Mouse (Mus musculus) E14TG2a.4 (cell line): Measurements from ENCODE around the gene Inppl1.

Experiments used
- CTCF ChIP-seq: conservative IDR thresholded peaks from 2 replicates; pipeline ENCODE4 v1.5.1; 2014; ENCODE audit warnings: low read length
- POU5F1 ChIP-seq: IDR thresholded peaks from 2 replicates; pipeline ENCODE4 v1.6.1; 2014; ENCODE audit warnings: low read length, borderline replicate concordance

DNA sequence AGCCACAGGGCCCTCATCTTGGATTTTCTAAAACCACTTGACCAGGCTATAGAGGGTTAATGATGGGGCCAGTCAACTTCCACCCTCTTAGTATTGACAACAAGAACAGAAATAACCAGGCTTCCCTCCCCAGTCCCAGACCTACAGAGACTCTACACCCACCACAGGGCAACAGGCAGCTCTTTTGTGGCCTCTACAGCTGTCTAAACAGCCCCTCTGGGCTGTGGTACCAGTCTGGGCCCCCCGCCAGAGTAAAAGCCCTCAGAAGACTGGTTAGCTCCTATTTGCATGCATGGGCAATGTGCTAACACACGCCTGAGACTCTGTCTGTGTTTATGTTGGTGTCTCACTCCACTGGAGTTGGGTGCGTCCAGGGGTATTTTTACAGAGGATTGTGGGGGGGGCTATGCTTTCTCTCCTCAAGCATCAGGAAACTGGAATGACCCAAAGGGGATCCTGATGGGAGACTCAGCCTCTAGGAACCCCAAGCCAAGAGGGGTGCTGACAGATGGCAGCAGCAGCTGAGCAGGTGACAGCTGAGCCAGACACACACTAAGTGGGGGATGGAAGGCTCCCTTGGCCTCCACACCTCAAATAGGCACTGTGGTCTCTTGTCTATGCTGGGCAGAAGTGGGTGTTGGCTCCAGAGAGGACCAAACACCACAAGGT lies 4.0 kb downstream of the Inppl1 start:
- TF ChIP-seq POU5F1, result no peak
- TF ChIP-seq CTCF, result no peak
